Mouse (Mus musculus) MEL-GATA-1-ER (cell line): ENCODE measurements around the gene Nup37.

Source experiments
- DNase-seq: peaks from one replicate; pipeline ENCODE4 v3.0.0-alpha.2; 2012; ENCODE audit warnings: low read depth; ENCODE audit errors: extremely low read depth

The Nup37 gene

DNA sequence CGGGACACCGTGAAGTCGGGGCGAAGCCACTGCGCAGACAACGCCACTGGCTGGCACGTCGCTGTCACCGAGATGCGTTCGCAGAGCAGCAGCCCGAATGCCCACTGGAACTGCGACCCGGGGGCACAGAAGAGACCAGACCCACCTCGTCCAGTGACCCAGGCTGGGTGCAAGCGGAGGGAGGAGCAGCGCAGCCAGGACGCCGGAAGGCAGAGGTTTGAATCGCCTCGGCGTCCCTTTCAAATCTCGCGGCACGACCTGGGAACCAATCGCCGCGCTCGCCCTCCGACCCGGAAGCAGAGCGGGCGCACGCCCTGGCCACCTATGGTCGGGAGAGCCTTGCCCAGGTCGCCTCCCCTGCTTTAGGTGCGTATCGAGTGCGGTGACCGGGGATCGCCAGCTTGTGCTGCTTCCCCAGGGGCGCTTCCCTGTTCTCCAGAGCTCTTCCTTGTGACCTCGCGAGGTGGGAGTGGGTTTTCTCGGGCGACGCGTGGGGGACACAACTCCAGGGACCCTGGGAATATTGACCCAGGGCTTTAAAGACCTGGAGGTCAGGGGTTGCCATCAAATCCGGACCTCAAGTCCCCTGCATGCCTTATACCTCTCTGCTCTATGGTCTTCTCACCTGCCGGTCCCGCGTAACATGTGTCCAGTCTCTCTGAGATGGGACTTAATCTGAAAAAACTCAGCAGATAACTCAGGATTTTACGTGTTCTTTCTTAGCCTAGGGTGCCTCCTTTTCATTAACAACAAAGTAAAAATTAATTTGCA is at the start of gene Nup37, which contains the start of gene Parpbp:
Gene Nup37, plus strand, starts transcription at position 286 of the 771 bp plus-strand sequence.
Gene Parpbp, minus strand, starts transcription at position 235 of the 771 bp plus-strand sequence.
- DNase-seq: peak; percentile 60

DNA sequence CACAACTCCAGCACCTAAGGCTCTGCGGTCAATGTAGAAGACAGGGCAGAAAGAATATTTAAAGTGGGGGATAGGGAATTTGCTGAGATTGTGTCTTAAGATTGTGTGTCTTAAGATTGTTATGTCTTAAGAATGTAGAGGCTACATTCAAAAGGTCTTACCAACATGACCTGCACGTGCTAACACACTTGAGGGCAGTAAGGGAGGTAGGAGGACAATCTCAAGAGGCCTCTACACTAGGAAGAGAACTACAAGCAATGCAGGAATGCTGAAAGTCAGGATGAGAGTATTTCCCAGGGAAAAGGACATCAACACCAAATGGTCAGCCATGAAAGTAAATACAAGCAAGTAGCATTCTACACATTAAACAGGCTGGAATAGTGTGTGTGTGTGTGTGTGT is 40.6 kb upstream of the Nup37 start:
- no peak for DNase-seq

DNA sequence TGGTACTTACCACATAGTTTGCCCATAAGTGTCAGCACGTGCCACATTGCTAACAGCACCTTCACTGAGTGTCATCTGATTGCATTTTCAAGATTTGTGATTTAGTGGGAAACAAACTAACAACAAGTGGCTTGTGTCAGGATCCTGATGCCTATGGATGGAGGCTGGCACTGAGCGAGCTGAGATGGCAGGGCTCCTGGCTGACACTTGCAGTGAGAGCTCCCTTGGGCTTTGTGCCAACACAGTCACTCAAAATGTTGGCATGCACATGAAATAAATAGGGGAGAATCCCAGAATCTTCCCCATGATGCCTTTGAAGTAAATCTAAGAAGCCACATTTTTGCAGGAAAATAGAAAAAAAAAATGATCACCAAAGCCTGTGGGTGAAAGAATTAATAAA is 33.5 kb upstream of the Nup37 start:
- no peak for DNase-seq

DNA sequence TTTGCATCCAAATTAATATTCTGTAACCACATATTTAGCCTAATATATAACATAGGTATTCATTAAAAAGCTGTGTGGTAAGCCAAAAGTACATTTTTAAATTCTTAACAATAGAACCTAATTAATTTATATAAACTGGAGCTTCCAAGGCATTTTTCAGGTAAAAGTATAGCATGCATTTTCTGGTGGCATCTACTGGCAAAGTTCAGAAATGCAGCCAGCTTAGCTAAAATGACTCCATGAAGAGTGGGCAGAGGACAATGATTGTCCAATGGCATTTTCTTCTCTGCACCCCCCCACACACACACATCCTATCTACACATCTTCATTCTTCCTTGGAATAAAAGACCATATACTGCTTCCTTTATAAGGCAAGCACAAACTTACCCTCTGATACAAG is 27.1 kb upstream of the Nup37 start:
- no peak for DNase-seq

DNA sequence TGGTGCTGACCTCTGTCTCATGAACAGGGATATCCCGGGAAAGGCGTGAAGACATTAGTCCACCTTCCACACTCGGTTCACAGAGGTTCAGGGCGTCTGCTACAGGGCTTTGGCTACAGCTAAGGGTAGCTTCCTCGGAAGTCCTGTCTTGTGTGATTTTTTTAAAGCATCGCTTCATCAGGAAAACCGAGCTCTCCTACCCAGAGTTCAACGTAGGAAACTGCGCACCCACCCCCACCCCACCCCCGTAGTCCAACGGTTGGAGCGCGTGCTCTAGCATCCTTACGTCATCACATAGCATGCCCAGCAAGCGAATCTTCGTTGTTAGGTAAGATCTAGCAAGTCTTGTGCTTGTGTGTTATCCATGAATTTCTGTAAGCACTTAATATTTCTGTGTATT is 11.2 kb upstream of the Nup37 start:
- no peak for DNase-seq

DNA sequence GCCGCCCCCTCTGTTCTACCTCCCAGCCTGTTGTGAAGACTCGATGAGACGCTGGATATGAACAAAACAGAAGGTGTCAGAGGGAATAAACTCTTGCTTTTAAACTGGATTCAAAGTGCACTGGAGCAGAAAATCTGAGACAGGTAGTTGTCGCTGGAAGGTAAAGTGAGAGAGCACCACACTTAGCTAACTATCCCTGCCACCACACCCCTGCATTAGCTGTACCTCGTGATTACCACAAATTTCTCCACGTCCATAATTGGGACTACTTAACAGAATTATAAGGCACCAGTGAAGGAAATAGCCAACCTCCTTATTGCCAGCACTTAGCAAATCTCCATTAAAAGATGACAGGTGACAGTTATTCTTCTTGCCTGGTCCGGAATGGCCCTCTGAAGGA is 605 bp upstream of the Nup37 start:
- no peak for DNase-seq

DNA sequence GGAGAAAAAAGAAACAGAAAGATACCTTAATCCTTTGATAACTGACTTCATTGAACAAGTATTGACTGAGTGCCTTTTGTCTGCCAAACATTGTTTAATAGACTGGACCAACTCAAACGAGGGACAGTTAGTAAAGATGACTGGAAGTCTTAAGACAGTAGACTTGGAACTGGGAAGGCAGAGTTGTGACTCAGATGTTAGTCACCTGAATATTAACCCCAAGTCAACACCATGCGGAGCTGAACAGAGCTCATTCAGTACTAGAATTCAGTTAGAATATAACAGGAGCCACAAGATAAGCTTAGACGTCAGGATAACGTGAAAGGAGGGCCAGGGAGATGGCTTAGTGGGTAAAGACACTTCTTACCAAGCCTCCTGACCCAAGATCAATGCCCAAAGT is 3.6 kb downstream of the Nup37 start:
- no peak for DNase-seq

DNA sequence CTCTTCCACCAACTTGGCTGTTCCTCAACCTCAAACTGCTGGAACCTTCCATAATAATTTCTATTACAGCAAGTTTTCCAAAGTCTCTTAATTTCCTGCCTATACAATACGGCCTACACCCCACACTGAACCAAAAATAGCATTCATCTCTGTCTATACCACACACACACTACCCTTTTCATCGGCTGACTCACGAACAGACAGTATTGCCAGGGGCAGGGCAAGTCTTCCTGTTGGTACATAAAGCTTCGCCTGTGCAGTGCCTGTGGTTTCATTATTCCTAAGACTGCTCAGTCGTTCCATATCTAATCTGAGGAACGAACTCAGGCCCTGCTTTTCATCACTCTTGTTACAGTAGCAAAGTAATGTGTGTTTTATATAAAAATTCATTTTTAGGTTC is 4.9 kb downstream of the Nup37 start:
- no peak for DNase-seq

DNA sequence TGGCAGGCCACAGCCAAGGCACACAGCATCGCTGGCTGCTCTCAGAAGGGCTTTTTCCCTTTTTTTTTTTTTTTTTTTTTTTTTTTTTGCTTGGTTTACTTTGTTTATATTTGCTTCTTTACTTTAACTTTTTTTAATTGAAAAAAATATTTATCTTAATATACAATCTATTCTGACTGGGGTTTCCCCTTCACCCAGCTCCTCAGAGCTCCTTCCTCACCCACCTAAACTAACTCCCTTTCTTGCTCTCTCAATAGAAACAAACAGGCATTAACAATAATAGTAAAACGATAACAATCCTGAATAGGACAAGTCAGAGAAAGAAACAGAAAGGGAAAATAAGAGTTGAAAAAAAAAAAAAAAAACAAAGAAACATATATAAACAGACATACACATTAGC is 15.3 kb downstream of the Nup37 start:
- no peak for DNase-seq

DNA sequence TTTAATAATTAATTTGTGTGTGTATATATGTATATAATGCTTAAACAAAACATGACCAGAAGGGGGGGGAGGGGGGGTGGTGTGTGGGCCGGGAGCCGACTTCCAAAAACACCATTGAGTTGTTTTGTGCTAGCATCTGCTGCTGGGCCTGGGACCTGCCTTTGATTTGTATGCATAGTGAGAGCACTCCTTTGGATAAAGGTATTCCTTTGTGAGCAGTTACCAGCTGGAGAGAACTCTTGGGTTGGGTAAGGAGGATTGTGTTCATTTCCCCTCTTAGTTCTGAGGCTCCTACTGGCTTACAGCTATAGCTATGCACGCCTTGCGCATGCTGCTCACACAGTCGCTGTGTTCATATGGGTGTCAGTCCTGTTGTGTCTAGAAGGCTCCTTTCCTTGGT is 15.9 kb downstream of the Nup37 start:
- DNase-seq: no peak

DNA sequence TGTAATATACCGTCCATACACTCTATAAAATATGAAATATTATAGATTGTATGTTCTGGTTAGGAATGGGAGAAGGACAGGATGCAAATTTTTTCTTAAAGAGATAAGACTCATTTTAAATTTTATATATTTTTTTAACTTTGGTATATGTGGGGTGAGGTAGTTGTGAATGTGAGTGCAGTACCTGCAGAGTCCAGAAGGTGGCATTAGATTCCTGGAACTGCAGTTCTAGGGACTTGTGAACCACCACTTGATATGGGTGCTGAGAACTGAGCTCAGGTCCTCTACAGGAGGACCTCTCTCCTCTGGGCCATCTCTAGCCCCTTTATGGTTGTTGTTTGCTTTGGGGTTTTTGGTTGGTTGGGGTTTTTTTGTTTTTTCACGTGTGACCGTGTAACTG is 19.4 kb downstream of the Nup37 start:
- DNase-seq: no peak

DNA sequence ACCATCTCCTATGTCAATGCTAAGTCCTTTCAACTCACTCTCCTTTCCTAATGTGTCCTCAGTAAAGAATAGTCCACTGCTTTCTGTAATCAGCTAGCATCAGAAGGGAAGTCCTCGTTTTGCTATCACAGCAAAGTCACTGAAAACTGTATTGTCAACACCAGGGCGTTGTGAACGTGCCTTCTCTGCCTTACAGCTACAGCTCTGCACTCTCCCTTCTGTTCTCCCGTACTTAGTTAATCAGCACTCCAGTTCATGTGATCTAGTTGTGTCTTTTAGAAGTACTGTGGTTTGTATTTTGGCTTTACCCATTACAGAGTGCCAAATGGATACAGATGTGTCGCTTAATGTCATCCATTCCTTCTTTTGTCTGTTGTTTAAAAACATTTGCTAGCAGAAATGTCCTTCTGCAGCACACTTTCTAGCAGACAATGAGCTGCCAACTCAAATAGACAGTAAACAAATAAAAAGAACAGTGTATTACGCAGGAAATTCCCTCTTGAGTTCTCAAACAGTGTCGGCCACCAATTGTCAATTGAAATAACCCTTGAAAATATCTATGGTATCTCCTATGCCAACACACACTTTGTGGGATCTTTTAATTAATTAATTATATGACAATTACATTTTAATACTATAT is 20.8 kb downstream of the Nup37 start:
- no peak for DNase-seq

DNA sequence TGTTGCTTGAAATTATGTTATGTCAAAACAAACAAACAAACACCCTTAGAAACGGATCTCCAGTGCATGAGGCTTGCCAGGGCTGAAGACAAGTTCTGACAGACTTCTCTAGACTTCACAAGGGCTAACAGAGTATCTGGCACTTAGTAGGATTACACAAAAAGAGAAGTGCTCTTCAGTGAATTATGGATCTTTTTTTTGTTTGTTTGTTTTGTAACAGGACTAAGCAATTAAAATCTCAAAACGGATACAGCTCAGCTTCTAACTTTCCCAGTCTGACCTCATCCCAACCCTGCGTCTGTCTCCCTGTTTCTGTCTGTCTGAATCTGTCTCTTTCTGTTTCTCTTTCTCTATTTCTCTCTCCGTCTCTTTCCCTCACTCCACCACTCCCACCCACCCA is 53.7 kb downstream of the Nup37 start:
- no peak for DNase-seq

DNA sequence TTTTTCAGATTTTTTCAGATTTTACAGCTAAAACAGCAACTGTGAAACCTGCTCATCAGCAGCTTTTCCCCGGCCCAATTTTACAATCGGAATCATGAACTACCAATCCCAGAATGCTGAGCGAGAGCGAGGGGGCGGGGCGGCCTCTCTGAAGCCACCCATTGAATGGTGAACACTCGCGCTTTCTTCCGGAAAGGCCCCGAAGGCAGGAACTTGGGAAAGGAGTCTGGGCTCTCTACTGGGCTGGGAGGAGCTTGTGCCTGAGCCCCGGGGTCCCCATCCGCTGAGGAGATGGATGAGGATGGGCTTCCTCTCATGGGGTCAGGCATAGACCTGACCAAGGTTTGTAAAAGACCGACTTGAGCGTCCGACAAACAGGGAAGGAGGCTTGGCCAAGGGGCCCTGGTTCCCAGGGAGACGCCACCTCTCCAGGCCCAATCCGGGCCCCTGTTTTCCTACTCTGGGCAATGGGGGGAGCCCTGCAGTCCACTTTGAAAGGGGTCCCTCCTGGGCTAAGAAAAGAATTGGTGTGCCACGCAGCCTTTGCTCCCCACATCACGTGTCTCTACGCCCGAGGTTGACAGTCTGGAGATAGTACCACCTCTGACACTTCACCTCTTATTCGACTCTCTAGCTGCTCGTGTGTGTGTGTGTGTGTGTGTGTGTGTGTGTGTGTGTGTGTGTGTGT is 54.3 kb downstream of the Nup37 start, which contains the start of gene Washc3:
Gene Washc3, plus strand, starts transcription at position 143 of the 688 bp plus-strand sequence.
- peak; percentile 83 for DNase-seq

DNA sequence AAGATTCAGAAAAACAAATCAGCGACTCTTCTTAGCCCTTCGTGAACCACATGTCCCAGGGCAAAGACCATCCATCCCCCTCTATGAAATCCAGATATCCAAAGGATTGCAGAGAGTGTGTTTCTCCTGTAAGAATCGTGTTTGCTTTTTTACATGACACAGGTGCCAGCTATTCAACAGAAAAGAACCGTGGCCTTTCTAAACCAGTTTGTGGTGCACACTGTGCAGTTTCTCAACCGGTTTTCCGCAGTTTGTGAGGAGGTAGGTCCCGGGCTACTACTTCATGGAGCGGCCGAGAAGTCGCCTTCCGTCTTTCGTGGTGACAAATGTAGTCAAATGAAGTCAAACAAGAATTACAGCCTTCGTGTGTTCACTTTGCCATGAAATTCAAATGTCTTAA is 54.9 kb downstream of the Nup37 start:
- DNase-seq: no peak

DNA sequence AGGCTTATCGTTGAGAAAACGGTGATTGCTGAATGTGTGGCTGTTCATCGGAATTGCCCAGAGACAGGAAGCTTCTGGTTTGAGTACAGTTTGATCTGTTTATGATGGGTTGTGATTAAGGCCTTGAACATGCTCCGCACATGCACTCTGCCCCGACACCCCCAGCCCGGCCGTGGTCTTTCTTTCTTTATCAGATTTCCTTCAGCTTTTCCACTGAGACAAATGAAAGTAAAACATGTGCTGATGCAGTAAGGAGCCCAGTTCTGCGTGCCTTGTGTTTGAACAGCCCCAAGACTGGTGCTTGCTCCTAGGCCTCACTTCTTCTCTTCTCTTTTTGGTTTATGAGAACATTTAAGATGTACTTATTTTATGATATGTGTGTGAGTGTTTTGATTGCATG is 55.8 kb downstream of the Nup37 start:
- no peak for DNase-seq

DNA sequence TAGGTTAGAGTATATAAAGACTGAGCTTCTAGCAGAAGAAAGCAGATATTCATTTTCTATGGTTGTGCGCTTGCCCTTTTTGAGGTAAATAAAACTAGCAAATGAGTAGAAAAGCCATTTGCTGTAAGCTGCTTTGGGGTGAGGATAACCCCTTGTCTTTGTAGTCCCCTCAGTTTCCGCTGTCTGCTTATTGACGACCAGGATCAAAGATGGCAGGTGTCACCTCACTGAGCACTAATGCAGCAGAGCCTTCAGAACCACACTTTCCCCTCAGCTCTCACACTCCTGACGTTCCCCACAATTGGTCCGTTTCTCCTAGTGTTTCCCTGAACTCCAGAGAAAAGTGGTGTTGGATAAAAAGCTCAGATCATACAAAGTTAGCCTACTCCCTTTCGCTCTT is 56.4 kb downstream of the Nup37 start:
- DNase-seq: no peak

DNA sequence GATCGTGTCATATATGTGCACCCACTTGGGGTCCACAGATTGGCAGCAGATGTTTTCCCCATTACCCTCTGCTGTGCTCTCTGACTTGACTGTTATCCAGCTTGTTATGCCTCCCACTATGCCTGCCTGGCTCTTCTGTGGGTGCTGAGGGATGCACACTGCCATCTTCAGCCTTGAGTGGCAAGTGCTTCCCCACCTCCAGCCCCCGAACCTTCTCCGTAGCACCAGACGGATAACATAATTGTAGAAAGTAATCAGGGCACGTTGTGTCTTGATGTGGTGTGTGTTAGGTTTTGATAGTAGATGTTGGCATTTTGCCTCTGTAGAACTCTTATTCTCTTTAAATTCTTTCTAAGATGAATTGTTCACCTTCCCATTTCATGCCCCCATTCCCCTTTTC is 65.9 kb downstream of the Nup37 start:
- no peak for DNase-seq

DNA sequence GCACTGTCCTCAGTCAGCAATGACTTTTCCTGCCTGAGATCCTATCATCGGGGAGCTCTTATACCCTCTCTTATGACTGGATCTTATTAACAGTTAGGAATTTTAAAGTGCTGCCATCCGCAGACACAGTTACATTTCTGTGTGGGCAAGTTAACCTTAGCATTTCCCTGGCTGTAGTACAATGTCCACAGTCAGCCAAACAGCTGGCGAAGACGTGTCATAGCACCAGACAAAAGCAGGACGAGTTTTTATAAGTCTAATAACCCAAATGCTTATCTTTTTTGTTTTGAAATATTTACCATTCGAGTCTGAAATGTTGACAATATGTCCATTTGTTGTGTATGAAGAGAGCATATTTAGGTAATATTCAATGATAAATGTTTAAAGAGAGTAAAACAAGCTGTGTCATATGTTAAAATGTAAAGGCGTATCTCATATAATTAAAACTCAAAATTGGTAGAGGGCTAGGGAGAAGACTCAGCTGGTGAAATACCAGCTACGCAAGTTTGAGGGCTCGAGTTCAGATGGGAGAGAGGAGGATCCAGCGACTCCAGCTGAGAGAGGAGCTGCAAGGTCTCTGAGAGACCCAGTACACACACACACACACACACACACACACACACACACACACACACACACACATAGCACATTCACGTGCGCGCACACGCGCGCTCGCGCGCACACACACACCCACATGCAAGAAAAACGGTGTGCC is 68.2 kb downstream of the Nup37 start:
- no peak for DNase-seq

DNA sequence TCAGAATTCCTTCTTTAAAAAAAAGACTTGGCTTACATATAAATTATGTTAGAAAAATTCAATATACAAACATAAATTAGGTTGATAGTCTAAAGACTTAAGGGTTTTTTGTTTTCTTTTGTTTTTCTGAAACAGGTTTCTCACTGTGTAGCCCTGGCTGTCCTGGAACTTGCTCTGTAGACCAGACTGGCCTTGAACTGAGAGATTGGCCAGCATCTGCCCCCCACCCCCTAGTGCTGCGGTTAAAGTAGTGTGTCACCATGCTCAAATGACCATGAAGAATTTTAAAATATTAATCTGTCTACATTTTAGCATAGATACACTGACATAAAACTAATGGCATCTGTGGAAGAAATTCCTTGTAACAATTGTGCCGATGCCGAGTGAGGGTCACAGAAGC is 71.4 kb downstream of the Nup37 start:
- no peak for DNase-seq

DNA sequence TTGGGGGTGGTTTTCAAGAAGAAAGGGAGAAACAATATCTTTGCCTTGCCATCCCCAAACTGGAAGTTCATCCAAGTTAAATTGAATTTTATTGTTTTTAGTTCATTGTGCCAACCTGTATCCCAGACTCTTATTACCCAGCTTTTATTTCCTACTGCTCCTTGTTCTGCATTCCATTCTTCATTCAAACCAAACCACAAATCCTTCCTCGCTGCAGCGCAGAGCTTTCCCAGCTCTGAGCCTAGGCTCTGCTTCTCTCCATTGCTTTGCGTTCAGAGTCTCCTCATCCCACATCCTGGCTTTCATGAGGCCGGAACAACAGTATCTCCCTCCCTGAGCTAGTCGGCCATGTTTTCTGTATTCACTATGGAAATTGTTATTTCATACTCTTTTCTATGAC is 74.9 kb downstream of the Nup37 start:
- DNase-seq: no peak

DNA sequence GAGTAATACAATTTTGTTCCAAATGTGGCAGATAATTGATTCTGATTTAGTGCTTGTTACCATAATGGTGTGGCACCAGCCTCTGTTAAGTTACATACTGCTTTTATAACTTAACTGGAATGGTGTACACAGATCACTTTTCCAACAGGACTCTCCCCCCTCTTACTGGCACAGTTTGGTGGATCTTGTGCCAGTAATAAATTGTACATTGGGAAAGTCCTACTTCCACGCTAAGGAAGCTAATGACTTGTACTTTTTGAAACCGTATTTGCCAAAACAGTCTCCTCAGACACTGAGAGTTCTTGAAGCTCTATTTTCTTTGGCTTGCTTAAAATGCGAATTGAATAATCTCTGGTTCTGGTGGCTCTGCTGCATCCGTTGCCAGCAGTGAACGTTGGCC is 78.6 kb downstream of the Nup37 start:
- no peak for DNase-seq
